Mouse (Mus musculus) E14TG2a.4 (cell line): ENCODE data around the gene Basp1.
A peak's percentile ranks its signal among the peaks of the same experiment; 100 is the strongest.

Experiments
- H3K27me3 ChIP-seq: 2 replicates; pipeline ENCODE4 v1.6.1; 2014; ENCODE audit warnings: low read length, control low read depth; ENCODE audit not compliant: insufficient read depth
- H3K36me3 ChIP-seq: 2 replicates; pipeline ENCODE4 v1.6.1; 2014; ENCODE audit warnings: low read length, control low read depth; ENCODE audit not compliant: insufficient read depth
- H3K4me1 ChIP-seq: replicated peaks from 2 replicates; pipeline ENCODE4 v1.6.1; 2014; ENCODE audit warnings: low read depth, low read length, control low read depth
- H3K4me3 ChIP-seq: replicated peaks from 2 replicates; pipeline ENCODE4 v1.5.1; 2014; ENCODE audit warnings: mild to moderate bottlenecking, low read length
- H3K9me3 ChIP-seq: 2 replicates; pipeline ENCODE4 v1.6.1; 2014; ENCODE audit warnings: low read length, control low read depth
- CTCF ChIP-seq: conservative IDR thresholded peaks from 2 replicates; pipeline ENCODE4 v1.5.1; 2014; ENCODE audit warnings: low read length
- NANOG ChIP-seq: IDR thresholded peaks from 2 replicates; pipeline ENCODE4 v1.6.1; 2014; ENCODE audit warnings: borderline replicate concordance, low read length, mixed read lengths
- POU5F1 ChIP-seq: IDR thresholded peaks from 2 replicates; pipeline ENCODE4 v1.6.1; 2014; ENCODE audit warnings: low read length, borderline replicate concordance

Basp1 gene

GRCm38 (mm10) chr15:25343263-25343662, 70.3 kb downstream of the Basp1 start:
- TF ChIP-seq POU5F1, result no peak
- no peak for TF ChIP-seq CTCF
- no peak for TF ChIP-seq NANOG
- H3K27me3 ChIP-seq, result no peaks in the 10 kb centered on the region
- no peaks in the 10 kb centered on the region for H3K9me3 ChIP-seq
- H3K4me1 ChIP-seq, result peaks cover 19% of the 10 kb centered on the region
- H3K36me3 ChIP-seq, result no peaks in the 10 kb centered on the region
- H3K4me3 ChIP-seq, result no peak overlapping the region

GRCm38 (mm10) chr15:25335277-25335676, 78.3 kb downstream of the Basp1 start:
- Histone ChIP-seq H3K4me1 (peaks cover 57% of the 10 kb centered on the region), H3K4me3 (peak overlapping the region; percentile 27; the same call in 1 of the 2 replicates), H3K27me3 (no peaks in the 10 kb centered on the region), H3K9me3 (no peaks in the 10 kb centered on the region), H3K36me3 (no peaks in the 10 kb centered on the region)
- TF ChIP-seq NANOG, result no peak
- no peak for TF ChIP-seq CTCF
- no peak for TF ChIP-seq POU5F1

DNA sequence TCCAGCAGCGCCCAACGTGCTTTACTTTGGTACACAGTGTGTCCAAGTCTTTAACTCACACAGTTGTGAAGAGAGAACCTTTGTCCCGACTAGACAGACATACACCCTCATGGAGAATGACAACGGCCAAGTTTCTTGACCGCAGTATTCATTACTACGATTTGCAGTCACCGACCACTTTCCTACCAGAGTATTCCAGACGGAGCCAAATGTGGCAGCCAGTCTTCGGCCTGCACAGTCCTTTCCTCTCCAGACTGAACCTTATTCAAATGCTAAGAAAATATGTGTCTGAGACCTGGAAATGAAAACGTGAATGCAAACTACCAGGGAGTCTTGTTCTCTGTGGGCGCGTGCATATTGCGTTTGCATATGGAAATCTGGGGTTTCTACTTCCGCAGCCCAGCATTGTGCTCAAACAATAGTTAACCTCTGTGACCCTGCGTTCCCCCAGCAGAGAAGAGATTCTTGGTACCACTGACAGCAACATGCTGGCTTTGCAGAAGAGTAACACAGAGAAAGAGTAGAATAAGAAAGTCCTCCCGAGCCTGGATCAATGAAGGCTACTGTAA, 81.6 kb downstream of the Basp1 start:
- Histone ChIP-seq H3K4me1 (peaks cover 85% of the 10 kb centered on the region), H3K9me3 (no peaks in the 10 kb centered on the region), H3K4me3 (peak overlapping the region; percentile 71), H3K36me3 (no peaks in the 10 kb centered on the region), H3K27me3 (no peaks in the 10 kb centered on the region)
- TF ChIP-seq POU5F1, result peak; percentile 91
- TF ChIP-seq NANOG, result peak; percentile 26; the same call in 1 of the 2 replicates
- TF ChIP-seq CTCF, result no peak

DNA sequence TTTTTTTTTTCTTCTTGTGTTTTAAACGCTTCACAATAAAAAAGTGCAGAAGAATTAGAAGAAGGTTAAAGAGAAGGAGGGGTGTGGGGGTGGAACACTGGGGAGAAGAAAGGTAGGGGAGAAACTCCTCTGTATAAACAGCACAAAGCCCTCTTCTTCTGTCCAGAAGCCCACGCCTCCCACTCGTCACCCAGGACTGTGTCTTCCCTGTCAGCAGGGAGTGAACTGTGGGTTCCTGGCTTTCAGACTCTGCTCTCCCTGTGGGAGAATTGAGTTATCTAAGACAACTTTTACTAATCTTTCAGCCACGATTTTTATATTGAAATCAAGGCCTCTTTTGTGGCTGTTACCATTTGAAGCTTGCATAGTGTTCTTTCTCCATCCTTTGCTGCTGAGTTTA, 82.6 kb downstream of the Basp1 start:
- Histone ChIP-seq H3K36me3 (no peaks in the 10 kb centered on the region), H3K9me3 (no peaks in the 10 kb centered on the region), H3K4me3 (peak overlapping the region; percentile 71), H3K4me1 (peaks cover 86% of the 10 kb centered on the region), H3K27me3 (no peaks in the 10 kb centered on the region)
- TF ChIP-seq NANOG (no peak), POU5F1 (no peak), CTCF (no peak)

DNA sequence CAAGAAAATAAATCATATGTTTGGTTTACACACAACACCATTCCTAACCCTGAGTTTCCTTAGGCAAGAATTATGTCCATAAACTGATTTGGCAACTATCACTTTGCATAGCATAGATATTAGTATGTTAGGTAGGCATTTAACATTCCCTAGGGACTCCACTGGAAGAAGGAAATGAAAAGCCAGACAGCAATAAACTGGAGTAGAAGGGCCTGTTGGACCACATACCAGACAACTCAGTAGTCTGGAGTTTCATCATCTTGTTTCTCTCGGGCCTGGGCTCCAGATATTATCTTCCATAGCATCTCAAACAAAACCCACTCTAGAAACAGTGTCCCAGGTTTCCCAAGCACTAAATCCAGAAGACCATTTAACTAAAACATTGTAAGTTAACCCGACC, 91.0 kb downstream of the Basp1 start:
- TF ChIP-seq CTCF, result no peak
- TF ChIP-seq POU5F1, result no peak
- no peak for TF ChIP-seq NANOG
- H3K27me3 ChIP-seq, result no peaks in the 10 kb centered on the region
- no peaks in the 10 kb centered on the region for H3K36me3 ChIP-seq
- H3K9me3 ChIP-seq, result peaks cover 7% of the 10 kb centered on the region; the same call in 1 of the 2 replicates
- peaks cover 14% of the 10 kb centered on the region for H3K4me1 ChIP-seq
- no peak overlapping the region for H3K4me3 ChIP-seq

DNA sequence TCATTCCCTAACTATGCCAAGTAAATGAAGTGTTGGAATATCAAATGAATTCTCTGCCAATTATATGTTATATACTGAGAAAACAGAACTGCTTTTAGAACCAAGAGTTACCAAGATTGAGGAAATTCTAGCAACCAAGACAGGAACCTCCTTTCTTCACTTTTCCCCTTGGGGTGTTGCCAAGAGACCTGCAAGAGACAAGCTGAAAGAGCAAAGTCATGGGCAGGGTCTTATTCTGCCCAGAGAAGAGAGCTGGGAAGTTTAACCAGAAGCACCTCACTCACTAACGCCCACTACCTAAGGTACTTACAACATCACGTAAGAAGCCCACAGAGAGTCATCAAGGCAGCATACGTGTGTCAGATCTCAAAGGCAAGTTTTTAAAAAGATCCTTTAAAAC, 91.5 kb downstream of the Basp1 start:
- peaks cover 9% of the 10 kb centered on the region for H3K4me1 ChIP-seq
- no peak for TF ChIP-seq CTCF
- TF ChIP-seq NANOG, result no peak
- TF ChIP-seq POU5F1, result no peak
- H3K9me3 ChIP-seq, result peaks cover 11% of the 10 kb centered on the region; the same call in 1 of the 2 replicates
- H3K27me3 ChIP-seq, result no peaks in the 10 kb centered on the region
- H3K4me3 ChIP-seq, result no peak overlapping the region
- no peaks in the 10 kb centered on the region for H3K36me3 ChIP-seq

DNA sequence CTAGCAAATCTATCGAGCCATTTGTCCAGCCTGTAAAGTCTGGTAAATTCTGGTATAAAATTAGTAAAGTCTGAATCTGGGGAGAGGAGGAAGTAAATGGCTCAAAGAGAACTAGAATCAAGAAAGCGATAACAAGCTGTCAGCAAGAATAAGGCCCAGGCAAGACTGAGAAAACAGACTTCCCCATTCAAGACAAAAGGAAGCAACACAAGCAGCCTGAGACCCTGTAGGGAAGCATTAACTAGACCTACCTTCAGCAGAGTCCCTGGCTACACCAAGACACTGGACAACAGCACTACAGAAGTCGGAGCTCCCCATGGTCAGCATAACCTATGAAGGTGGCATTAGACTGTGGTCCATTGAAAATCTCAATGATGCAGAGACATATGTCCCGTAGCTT, 91.9 kb downstream of the Basp1 start:
- TF ChIP-seq CTCF (no peak), NANOG (no peak), POU5F1 (no peak)
- peaks cover 5% of the 10 kb centered on the region for H3K4me1 ChIP-seq
- H3K36me3 ChIP-seq, result no peaks in the 10 kb centered on the region

GRCm38 (mm10) chr15:25314471-25314870, 99.1 kb downstream of the Basp1 start:
- Histone ChIP-seq H3K27me3 (no peaks in the 10 kb centered on the region), H3K36me3 (no peaks in the 10 kb centered on the region), H3K9me3 (peaks cover 41% of the 10 kb centered on the region), H3K4me3 (no peak overlapping the region), H3K4me1 (peaks cover 7% of the 10 kb centered on the region; the same call in 1 of the 2 replicates)
- TF ChIP-seq POU5F1 (no peak), NANOG (no peak), CTCF (no peak)

More for the DNA sequence above, 91.9 kb downstream of the Basp1 start:
- no peaks in the 10 kb centered on the region for H3K27me3 ChIP-seq
- H3K9me3 ChIP-seq, result peaks cover 15% of the 10 kb centered on the region
- H3K4me3 ChIP-seq, result no peak overlapping the region
